Mouse (Mus musculus) cortical plate, adult 2 months (tissue): ENCODE results near the gene Homer2. TPM values are rescaled to one million over a fixed set of nuclear protein-coding genes. Genes with fewer than 3 reads are reported as not detected.

Experiments
- H3K27ac ChIP-seq: fragments of 200-500 bp; 2 replicates; pipeline ENCODE4 v1.5.1; 2012; ENCODE audit warnings: low read length, control low read depth, inconsistent platforms; ENCODE audit not compliant: insufficient read depth
- H3K4me1 ChIP-seq: fragments of 200-500 bp; 2 replicates; pipeline ENCODE4 v1.6.1; 2011; ENCODE audit warnings: low read length; ENCODE audit not compliant: control insufficient read depth, insufficient read depth
- H3K4me3 ChIP-seq: fragments of 200-500 bp; 2 replicates; pipeline ENCODE4 v1.5.1; 2011; ENCODE audit warnings: mild to moderate bottlenecking, low read length, control low read depth; ENCODE audit not compliant: insufficient read depth
- CTCF ChIP-seq: fragments of 200-500 bp; IDR thresholded peaks from 2 replicates; pipeline ENCODE4 v1.5.1; 2011; ENCODE audit warnings: mild to moderate bottlenecking, control low read depth, low read length; ENCODE audit not compliant: insufficient read depth; ENCODE audit errors: extremely low read depth
- POLR2A ChIP-seq: fragments of 200-500 bp; IDR thresholded peaks from 2 replicates; pipeline ENCODE4 v1.6.1; 2011; ENCODE audit warnings: mild to moderate bottlenecking, low read length, control low read depth; ENCODE audit not compliant: insufficient read depth; ENCODE audit errors: extremely low read depth
- polyA plus RNA-seq: library from polyadenylated mRNA; depleted of rRNA; stranded (reverse); fragments of >200 nt; gene quantifications from 2 replicates; pipeline ENCODE4 v1.2.3, GENCODE M21; 2012

Gene Homer2
- polyA plus RNA-seq, 1 experiment: 30.8 TPM

- H3K4me3 ChIP-seq: no peak overlapping the region
- TF ChIP-seq CTCF (no peak), POLR2A (no peak)
- peaks cover 11% of the 10 kb centered on the region for H3K4me1 ChIP-seq
- no peak overlapping the region for H3K27ac ChIP-seq
Measured at GRCm38 (mm10) chr7:81683779-81684422, 23.4 kb downstream of the Homer2 start.

- Histone ChIP-seq H3K4me3 (no peak overlapping the region), H3K27ac (no peak overlapping the region), H3K4me1 (peaks cover 11% of the 10 kb centered on the region)
- TF ChIP-seq POLR2A: no peak
- TF ChIP-seq CTCF: no peak
Measured at GRCm38 (mm10) chr7:81681386-81681785, 25.9 kb downstream of the Homer2 start.

- no peak overlapping the region for H3K27ac ChIP-seq
- H3K4me3 ChIP-seq: no peak overlapping the region
Measured at GRCm38 (mm10) chr7:81673359-81674013, 33.8 kb downstream of the Homer2 start.

GRCm38 (mm10) chr7:81672735-81673291 lies 34.5 kb downstream of the Homer2 start:
- Histone ChIP-seq H3K27ac (no peak overlapping the region), H3K4me1 (peaks cover 8% of the 10 kb centered on the region; the same call in 1 of the 2 replicates), H3K4me3 (no peak overlapping the region)
- TF ChIP-seq CTCF (no peak), POLR2A (no peak)

More at GRCm38 (mm10) chr7:81673359-81674013, 33.8 kb downstream of the Homer2 start:
- peaks cover 8% of the 10 kb centered on the region; the same call in 1 of the 2 replicates for H3K4me1 ChIP-seq
- TF ChIP-seq CTCF (no peak), POLR2A (no peak)

GRCm38 (mm10) chr7:81667156-81667555 lies 40.2 kb downstream of the Homer2 start:
- Histone ChIP-seq H3K4me1 (peaks cover 2% of the 10 kb centered on the region; the same call in 1 of the 2 replicates), H3K27ac (no peak overlapping the region)
- TF ChIP-seq POLR2A: no peak
- TF ChIP-seq CTCF: no peak

GRCm38 (mm10) chr7:81666585-81666984 lies 40.7 kb downstream of the Homer2 start:
- H3K4me3 ChIP-seq: no peak overlapping the region
- H3K4me1 ChIP-seq: no peaks in the 10 kb centered on the region
- TF ChIP-seq CTCF (no peak), POLR2A (no peak)
- H3K27ac ChIP-seq: no peak overlapping the region

More at GRCm38 (mm10) chr7:81667156-81667555, 40.2 kb downstream of the Homer2 start:
- H3K4me3 ChIP-seq: no peak overlapping the region

GRCm38 (mm10) chr7:81663057-81663456 lies 44.3 kb downstream of the Homer2 start:
- no peaks in the 10 kb centered on the region for H3K4me1 ChIP-seq
- no peak for TF ChIP-seq POLR2A
- TF ChIP-seq CTCF: no peak

GRCm38 (mm10) chr7:81657631-81658347 lies 49.5 kb downstream of the Homer2 start:
- H3K4me3 ChIP-seq: no peak overlapping the region
- no peak overlapping the region for H3K27ac ChIP-seq
- TF ChIP-seq POLR2A (no peak), CTCF (no peak)
- H3K4me1 ChIP-seq: peaks cover 12% of the 10 kb centered on the region

More at GRCm38 (mm10) chr7:81663057-81663456, 44.3 kb downstream of the Homer2 start:
- Histone ChIP-seq H3K4me3 (no peak overlapping the region), H3K27ac (no peak overlapping the region)

- no peak overlapping the region for H3K27ac ChIP-seq
- no peak overlapping the region for H3K4me3 ChIP-seq
- no peak for TF ChIP-seq CTCF
- peaks cover 15% of the 10 kb centered on the region for H3K4me1 ChIP-seq
Measured at GRCm38 (mm10) chr7:81657055-81657454, 50.3 kb downstream of the Homer2 start.

- Histone ChIP-seq H3K4me3 (no peak overlapping the region), H3K27ac (no peak overlapping the region), H3K4me1 (peaks cover 15% of the 10 kb centered on the region)
- TF ChIP-seq POLR2A (no peak), CTCF (no peak)
Measured at GRCm38 (mm10) chr7:81656635-81657034, 50.7 kb downstream of the Homer2 start.
